In genomic region chr5:128599365-128600071, GRCm38 (mm10) we compare ENCODE assay signal across 7 mouse cellular contexts. TPM values are rescaled to one million over a fixed set of nuclear protein-coding genes. Genes with fewer than 3 reads are reported as not detected.
DNase-seq lines count a peak whose midpoint lies in the region; ATAC-seq and TF ChIP-seq lines count a peak whose summit lies in the region.

No protein-coding gene starts in this region.

- H3K36me3 ChIP-seq in forebrain, embryonic 11.5 days (ENCODE audit: control insufficient read depth, insufficient read depth, low read length): no peaks in the 10 kb centered on the region
- H3K36me3 ChIP-seq in limb, embryonic 15.5 days: no peaks in the 10 kb centered on the region
- no peaks in the 10 kb centered on the region for H3K36me3 ChIP-seq in stomach, postnatal 0 days (ENCODE audit: control insufficient read depth, insufficient read depth, low read length)

- H3K27me3 ChIP-seq in forebrain, embryonic 11.5 days (ENCODE audit: control insufficient read depth, insufficient read depth, low read length): peaks cover 87% of the 10 kb centered on the region
- peaks cover 35% of the 10 kb centered on the region for H3K27me3 ChIP-seq in limb, embryonic 15.5 days
- peaks cover 5% of the 10 kb centered on the region; the same call in 1 of the 2 replicates for H3K27me3 ChIP-seq in stomach, postnatal 0 days (ENCODE audit: control insufficient read depth, insufficient read depth, low read length)

- TF ChIP-seq CTCF in stomach, postnatal 0 days (IDR thresholded peaks at IDR 0.05; ENCODE audit: low read depth): no peak

- H3K4me2 ChIP-seq in forebrain, embryonic 11.5 days (ENCODE audit: low read depth, low read length, severe bottlenecking): peak overlapping the region; percentile 89
- peak overlapping the region; percentile 95 for H3K4me2 ChIP-seq in limb, embryonic 15.5 days
- H3K4me2 ChIP-seq in stomach, postnatal 0 days (replicated peaks; ENCODE audit: low read depth): peak overlapping the region; percentile 89

- peak overlapping the region; percentile 45 for H3K9ac ChIP-seq in forebrain, embryonic 11.5 days (ENCODE audit: low read length)
- H3K9ac ChIP-seq in limb, embryonic 15.5 days: peak overlapping the region; percentile 31
- peak overlapping the region; percentile 60 for H3K9ac ChIP-seq in stomach, postnatal 0 days (ENCODE audit: low read length)

- H3K9me3 ChIP-seq in forebrain, embryonic 11.5 days (ENCODE audit: control insufficient read depth, low read length): no peaks in the 10 kb centered on the region; the same call in 1 of the 2 replicates
- H3K9me3 ChIP-seq in limb, embryonic 15.5 days: no peaks in the 10 kb centered on the region
- no peaks in the 10 kb centered on the region for H3K9me3 ChIP-seq in stomach, postnatal 0 days (ENCODE audit: control insufficient read depth, low read length)

- no peak overlapping the region for H3K27ac ChIP-seq in forebrain, embryonic 11.5 days (ENCODE audit: low read depth, low read length)
- H3K27ac ChIP-seq in limb, embryonic 15.5 days: peak overlapping the region; percentile 72
- H3K27ac ChIP-seq in stomach, postnatal 0 days (replicated peaks): peak overlapping the region; percentile 58; the same call in 1 of the 2 replicates

- no peak for TF ChIP-seq EP300 in stomach, postnatal 0 days (optimal IDR thresholded peaks at IDR 0.05)

- peak overlapping the region; percentile 55 for H3K4me3 ChIP-seq in forebrain, embryonic 11.5 days (ENCODE audit: low read depth, low read length)
- H3K4me3 ChIP-seq in limb, embryonic 15.5 days: peak overlapping the region; percentile 74
- H3K4me3 ChIP-seq in stomach, postnatal 0 days (ENCODE audit: low read depth, low read length): peak overlapping the region; percentile 69

- ATAC-seq in forebrain, embryonic 11.5 days (replicated peaks; ENCODE audit: low FRiP score): peak; percentile 8; the same call in 1 of the 2 replicates
- 0 out of 2 replicates have a peak, but pooled peaks have one; percentile 7 for ATAC-seq in limb, embryonic 15.5 days (ENCODE audit: insufficient number of reproducible peaks, low FRiP score, low TSS enrichment, low read depth)
- ATAC-seq in stomach, postnatal 0 days (ENCODE audit: low FRiP score, low TSS enrichment): peak; percentile 24

- WGBS in forebrain, embryonic 11.5 days: under 1% methylated on average over 28 of the region's 28 CpGs
- WGBS in limb, embryonic 15.5 days: under 1% methylated on average over 28 of the region's 28 CpGs
- WGBS in stomach, postnatal 0 days: 1% methylated on average over 28 of the region's 28 CpGs

- H3K4me1 ChIP-seq in forebrain, embryonic 11.5 days (replicated peaks; ENCODE audit: control insufficient read depth, insufficient read depth, low read length): peaks cover 35% of the 10 kb centered on the region
- H3K4me1 ChIP-seq in limb, embryonic 15.5 days: peaks cover 56% of the 10 kb centered on the region
- no peaks in the 10 kb centered on the region for H3K4me1 ChIP-seq in stomach, postnatal 0 days (replicated peaks; ENCODE audit: control insufficient read depth, insufficient read depth)

- DNase-seq in ovary, postnatal 10 days (ENCODE audit: low spot score): peak; percentile 10
- DNase-seq in ovary, postnatal 14 days (ENCODE audit: low spot score): no peak
- DNase-seq in forebrain, embryonic 11.5 days (ENCODE audit: low spot score): peak; percentile 75
- no peak for DNase-seq in stomach, postnatal 0 days (ENCODE audit: low spot score)
- DNase-seq in adrenal gland, postnatal 14 days: no peak
- DNase-seq in gastrocnemius, postnatal 25 days: no peak

RNA-seq across cellular contexts. Expression of gene Fzd10, which starts 1.1 kb away (rescaled TPM):
- 6.1 and 6.6 TPM in 2 replicates for polyA plus RNA-seq in forebrain, embryonic 11.5 days (2014; fragmentation: Nextera tagmentation; extraction: Ambion mirVana)
- 5.9 and 7.7 TPM in 2 replicates for polyA plus RNA-seq in limb, embryonic 15.5 days (2015; fragmentation: Nextera tagmentation; extraction: Ambion mirVana)
- polyA plus RNA-seq in stomach, postnatal 0 days (2015; fragmentation: Nextera tagmentation; extraction: Ambion mirVana): 2.8 and 2.9 TPM in 2 replicates
- total RNA-seq in adrenal gland, postnatal 14 days (2021): 0.19 and 0.98 TPM in 2 replicates
- total RNA-seq in gastrocnemius, postnatal 25 days (2021): 1 to 10 TPM; 3.3 to 4.2 TPM

Comparison
In these comparisons a context has a peak if more than half of its experiments do, and no peak if none do; other contexts are left out.
1. DNase-seq: peak in ovary, postnatal 10 days (single experiment) and forebrain, embryonic 11.5 days (single experiment); none in ovary, postnatal 14 days (single experiment), stomach, postnatal 0 days (single experiment), adrenal gland, postnatal 14 days (single experiment) and gastrocnemius, postnatal 25 days (single experiment).
2. Peak in every context shown above with its lines, with median percentiles within 50 percentile points of each other: ATAC-seq, H3K4me2 ChIP-seq, H3K4me3 ChIP-seq and H3K9ac ChIP-seq.